Mouse (Mus musculus): Measurements from ENCODE around the gene Plekhg4. TPM values are rescaled to one million over a fixed set of nuclear protein-coding genes. Genes with fewer than 3 reads are reported as not detected.
A peak's percentile ranks its signal among the peaks of the same experiment; 100 is the strongest.

Gene Plekhg4
- polyA plus RNA-seq, 1 experiment from 2014 or later: 0.33 TPM

DNA sequence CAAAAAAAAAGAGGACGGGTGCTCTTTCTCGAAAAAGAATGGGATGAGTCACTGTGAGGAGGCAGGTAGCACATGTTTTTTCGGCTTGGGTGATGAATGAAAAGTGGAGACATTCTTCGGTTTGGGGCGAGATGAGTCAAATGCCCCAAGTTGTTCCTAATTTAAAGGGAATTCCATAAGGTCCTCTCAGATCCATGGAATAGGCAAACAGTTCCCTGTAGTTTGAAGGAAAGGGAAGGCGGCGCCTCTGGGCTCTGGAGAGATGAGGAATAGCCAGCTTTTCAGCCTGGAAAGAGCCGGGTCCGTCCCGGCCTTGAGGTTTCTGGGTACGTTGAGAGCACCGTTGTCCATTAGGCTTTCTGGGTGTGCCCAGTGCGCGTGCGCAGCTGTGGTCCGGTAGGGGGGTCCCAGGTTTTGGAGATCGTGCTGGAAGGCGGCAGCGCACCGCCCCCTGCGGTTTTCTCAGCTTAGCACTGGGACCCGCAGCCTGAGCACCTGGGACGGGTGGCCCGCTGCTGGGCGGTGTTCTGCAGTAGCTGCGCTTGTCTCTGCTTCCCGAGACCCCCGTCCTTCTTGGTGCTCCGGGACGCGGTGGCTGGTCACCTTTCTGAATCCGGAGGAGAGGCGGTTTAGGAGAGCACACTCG, 24.5 kb upstream of the Plekhg4 start, which contains the start of gene Slc9a5:
Gene Slc9a5, plus strand, starts transcription at position 394 of the 646 bp plus-strand sequence.
- Histone ChIP-seq H3K9me3 (replicated peaks; ENCODE audit: low read length) (no peaks in the 10 kb centered on the region), H3K4me1 (replicated peaks; ENCODE audit: insufficient read depth, low read length) (peaks cover 21% of the 10 kb centered on the region; the same call in 1 of the 2 replicates), H3K9ac (ENCODE audit: low read depth, low read length) (peak within 1 kb of the TSS; percentile 74), H3K4me2 (ENCODE audit: low read length) (peak within 1 kb of the TSS; percentile 90), H3K36me3 (ENCODE audit: insufficient read depth, low read length) (no peaks in the 10 kb centered on the region), H3K27ac (peak within 1 kb of the TSS; percentile 88), H3K4me3 (replicated peaks; ENCODE audit: low read depth, low read length) (peak within 1 kb of the TSS; percentile 73), H3K27me3 (ENCODE audit: insufficient read depth, low read length) (no peaks in the 10 kb centered on the region)
- DNase-seq (ENCODE audit: low spot score): peak; percentile 70
- peak; percentile 39 for TF ChIP-seq CTCF (IDR thresholded peaks at IDR 0.05; ENCODE audit: low read depth)
- ATAC-seq (replicated peaks; ENCODE audit: low FRiP score, low read depth): no peak
- WGBS: under 1% methylated on average over 34 of the region's 34 CpGs

DNA sequence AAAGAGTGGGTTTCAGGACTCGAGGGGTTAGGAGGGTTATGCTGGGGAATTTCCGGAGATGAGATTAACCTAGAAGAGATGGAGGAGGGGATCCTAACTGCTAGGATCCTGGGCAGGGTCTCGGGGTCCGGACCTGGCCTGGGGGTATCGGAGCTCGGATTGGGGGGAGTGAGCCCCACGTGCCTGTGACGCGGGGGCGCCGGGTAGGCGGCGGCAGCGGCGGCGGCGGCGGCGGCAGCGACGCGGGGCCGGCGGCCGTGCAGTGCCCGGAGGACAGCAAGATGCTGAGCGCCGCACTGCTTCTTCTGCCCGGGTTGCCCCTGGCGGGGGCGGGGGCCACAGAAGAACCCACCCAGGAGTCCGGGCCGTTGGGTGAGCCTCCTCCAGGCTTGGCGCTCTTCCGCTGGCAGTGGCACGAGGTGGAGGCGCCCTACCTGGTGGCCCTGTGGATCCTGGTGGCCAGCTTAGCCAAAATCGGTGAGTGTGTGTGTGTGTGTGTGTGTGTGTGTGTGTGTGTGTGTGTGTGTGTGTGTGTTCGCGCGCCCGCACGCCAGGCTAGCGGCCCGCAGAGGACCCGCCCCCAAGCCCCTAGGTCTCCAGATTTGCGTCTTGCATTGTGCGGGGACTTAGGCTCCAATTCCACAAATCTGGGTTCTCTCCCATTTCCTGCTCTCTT, 23.8 kb upstream of the Plekhg4 start:
- Histone ChIP-seq H3K4me3 (replicated peaks; ENCODE audit: low read depth, low read length) (peak overlapping the region; percentile 73), H3K27ac (no peak overlapping the region), H3K4me1 (replicated peaks; ENCODE audit: insufficient read depth, low read length) (peaks cover 21% of the 10 kb centered on the region; the same call in 1 of the 2 replicates), H3K36me3 (ENCODE audit: insufficient read depth, low read length) (no peaks in the 10 kb centered on the region), H3K9me3 (replicated peaks; ENCODE audit: low read length) (no peaks in the 10 kb centered on the region), H3K4me2 (ENCODE audit: low read length) (peak overlapping the region; percentile 90), H3K27me3 (ENCODE audit: insufficient read depth, low read length) (no peaks in the 10 kb centered on the region), H3K9ac (ENCODE audit: low read depth, low read length) (peak overlapping the region; percentile 59)
- WGBS: 4% methylated on average over 25 of the region's 48 CpGs
- no peak for TF ChIP-seq CTCF (IDR thresholded peaks at IDR 0.05; ENCODE audit: low read depth)
- ATAC-seq (replicated peaks; ENCODE audit: low FRiP score, low read depth) (no peak), DNase-seq (ENCODE audit: low spot score) (no peak)

DNA sequence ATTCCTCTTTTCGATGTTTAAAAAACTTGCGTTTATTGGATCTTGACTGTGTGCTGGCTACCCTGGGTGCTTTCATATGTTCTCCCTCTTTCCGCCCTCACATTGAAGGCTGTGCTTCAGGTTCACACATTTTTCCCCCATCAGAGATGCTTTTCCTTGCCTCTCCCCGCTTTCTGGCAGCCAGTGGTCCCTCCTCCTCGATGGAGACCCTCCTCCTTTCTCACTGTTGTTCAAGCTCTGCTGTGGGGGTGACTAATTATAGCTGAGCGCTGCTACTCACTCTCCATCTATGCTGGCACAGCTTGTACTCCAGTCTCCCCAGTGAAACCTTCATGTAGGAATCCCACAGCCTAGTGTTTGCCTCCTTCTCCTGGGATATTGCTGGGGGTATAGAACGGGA, 22.9 kb upstream of the Plekhg4 start:
- Histone ChIP-seq H3K27ac (no peak overlapping the region), H3K9ac (ENCODE audit: low read depth, low read length) (no peak overlapping the region), H3K9me3 (replicated peaks; ENCODE audit: low read length) (no peaks in the 10 kb centered on the region), H3K4me1 (replicated peaks; ENCODE audit: insufficient read depth, low read length) (peaks cover 24% of the 10 kb centered on the region; the same call in 1 of the 2 replicates), H3K36me3 (ENCODE audit: insufficient read depth, low read length) (no peaks in the 10 kb centered on the region), H3K4me2 (ENCODE audit: low read length) (no peak overlapping the region; the same call in 1 of the 2 replicates), H3K27me3 (ENCODE audit: insufficient read depth, low read length) (no peaks in the 10 kb centered on the region), H3K4me3 (replicated peaks; ENCODE audit: low read depth, low read length) (no peak overlapping the region)
- ATAC-seq (replicated peaks; ENCODE audit: low FRiP score, low read depth) (no peak), DNase-seq (ENCODE audit: low spot score) (no peak)
- 51% methylated on average over 7 of the region's 7 CpGs for WGBS
- TF ChIP-seq CTCF (IDR thresholded peaks at IDR 0.05; ENCODE audit: low read depth): no peak

DNA sequence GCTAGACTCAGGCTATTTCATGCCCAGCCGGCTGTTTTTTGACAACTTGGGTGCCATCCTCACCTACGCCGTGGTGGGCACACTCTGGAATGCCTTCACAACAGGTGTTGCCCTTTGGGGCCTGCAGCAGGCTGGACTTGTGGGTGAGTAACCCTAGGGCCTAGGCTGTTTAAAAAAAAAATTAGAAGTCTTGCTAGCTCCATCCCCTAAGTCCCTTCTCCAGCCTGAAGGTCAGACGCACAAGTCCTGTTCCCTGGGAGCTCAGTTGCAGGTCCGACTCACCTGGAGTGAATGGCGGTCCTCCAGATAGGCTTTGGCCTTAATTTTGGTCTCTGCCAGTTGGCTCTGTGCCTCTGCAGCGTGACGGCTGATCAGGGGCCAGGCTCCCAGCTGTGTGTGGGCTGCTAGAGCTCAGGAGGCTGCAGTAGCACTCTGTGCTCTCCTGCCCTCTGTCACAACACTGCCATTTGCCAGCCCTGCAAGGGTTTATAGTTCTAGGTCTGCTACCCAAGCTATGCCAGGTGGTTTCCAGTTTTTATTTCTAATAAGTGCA, 19.4 kb upstream of the Plekhg4 start:
- 71% methylated on average over 8 of the region's 8 CpGs for WGBS
- no peak for ATAC-seq (replicated peaks; ENCODE audit: low FRiP score, low read depth)
- Histone ChIP-seq H3K4me1 (replicated peaks; ENCODE audit: insufficient read depth, low read length) (peaks cover 9% of the 10 kb centered on the region; the same call in 1 of the 2 replicates), H3K27ac (no peak overlapping the region), H3K9ac (ENCODE audit: low read depth, low read length) (no peak overlapping the region), H3K27me3 (ENCODE audit: insufficient read depth, low read length) (no peaks in the 10 kb centered on the region), H3K4me3 (replicated peaks; ENCODE audit: low read depth, low read length) (no peak overlapping the region), H3K9me3 (replicated peaks; ENCODE audit: low read length) (no peaks in the 10 kb centered on the region), H3K36me3 (ENCODE audit: insufficient read depth, low read length) (no peaks in the 10 kb centered on the region), H3K4me2 (ENCODE audit: low read length) (no peak overlapping the region)
- DNase-seq (ENCODE audit: low spot score): no peak
- no peak for TF ChIP-seq CTCF (IDR thresholded peaks at IDR 0.05; ENCODE audit: low read depth)

DNA sequence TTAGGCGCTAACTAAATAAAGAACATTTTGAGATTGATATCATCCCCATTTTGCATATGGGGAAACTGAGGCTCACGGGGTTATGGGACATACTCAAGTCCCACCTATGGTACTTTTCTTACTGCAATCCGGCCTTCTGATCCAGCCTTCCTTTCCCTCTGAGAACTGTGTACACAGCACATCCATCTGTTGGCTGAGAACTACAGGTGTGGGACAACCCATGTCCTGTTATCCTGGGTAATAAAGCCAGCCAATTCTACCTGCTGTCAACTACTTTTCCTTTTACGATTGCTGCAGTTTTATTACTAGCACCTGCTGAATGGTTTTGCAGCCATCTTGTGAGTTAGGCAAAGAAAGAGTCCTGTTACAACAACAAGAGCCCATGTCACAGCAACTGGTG, 18.5 kb upstream of the Plekhg4 start:
- H3K4me1 ChIP-seq (replicated peaks; ENCODE audit: insufficient read depth, low read length): peaks cover 9% of the 10 kb centered on the region; the same call in 1 of the 2 replicates
- no peak for TF ChIP-seq CTCF (IDR thresholded peaks at IDR 0.05; ENCODE audit: low read depth)
- H3K27ac ChIP-seq: no peak overlapping the region
- no peaks in the 10 kb centered on the region for H3K27me3 ChIP-seq (ENCODE audit: insufficient read depth, low read length)
- no peak overlapping the region for H3K4me3 ChIP-seq (replicated peaks; ENCODE audit: low read depth, low read length)
- WGBS: 92% methylated on average over 4 of the region's 4 CpGs
- no peaks in the 10 kb centered on the region for H3K9me3 ChIP-seq (replicated peaks; ENCODE audit: low read length)
- H3K9ac ChIP-seq (ENCODE audit: low read depth, low read length): no peak overlapping the region
- H3K36me3 ChIP-seq (ENCODE audit: insufficient read depth, low read length): no peaks in the 10 kb centered on the region
- H3K4me2 ChIP-seq (ENCODE audit: low read length): no peak overlapping the region
- DNase-seq (ENCODE audit: low spot score) (no peak), ATAC-seq (replicated peaks; ENCODE audit: low FRiP score, low read depth) (no peak)

DNA sequence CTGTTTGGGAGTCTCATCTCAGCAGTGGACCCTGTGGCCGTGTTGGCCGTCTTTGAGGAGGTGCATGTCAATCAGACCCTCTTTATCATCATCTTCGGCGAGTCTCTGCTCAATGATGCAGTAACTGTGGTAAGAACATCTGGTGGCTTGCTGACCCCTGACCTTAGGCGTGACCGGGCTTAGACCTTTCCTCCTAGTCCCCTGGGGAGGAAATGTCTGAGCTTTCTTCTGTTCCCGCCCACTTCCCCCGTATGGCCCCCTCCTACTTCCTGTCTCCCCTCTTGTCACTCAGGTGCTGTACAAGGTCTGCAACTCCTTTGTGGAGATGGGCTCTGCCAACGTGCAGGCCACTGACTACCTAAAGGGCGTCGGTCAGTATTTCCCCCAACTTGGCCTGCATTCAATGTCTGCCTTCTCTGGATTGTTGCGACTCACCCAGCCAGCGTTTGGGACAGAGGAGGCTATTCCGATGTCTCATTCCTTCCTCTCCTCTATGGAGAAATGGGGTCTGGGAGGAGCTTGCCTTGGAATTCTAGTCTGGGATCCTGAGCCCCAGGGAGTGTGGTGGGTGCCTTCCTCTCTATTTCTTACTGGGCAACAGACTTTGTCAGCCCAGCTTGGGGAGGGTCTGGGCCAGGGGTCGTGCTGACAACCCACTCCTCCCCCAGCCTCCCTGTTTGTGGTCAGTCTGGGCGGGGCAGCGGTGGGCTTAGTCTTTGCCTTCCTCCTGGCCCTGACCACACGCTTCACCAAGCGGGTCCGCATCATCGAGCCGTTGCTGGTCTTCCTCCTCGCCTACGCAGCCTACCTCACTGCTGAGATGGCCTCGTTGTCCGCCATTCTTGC, 17.7 kb upstream of the Plekhg4 start:
- Histone ChIP-seq H3K27me3 (ENCODE audit: insufficient read depth, low read length) (no peaks in the 10 kb centered on the region), H3K27ac (no peak overlapping the region), H3K9me3 (replicated peaks; ENCODE audit: low read length) (no peaks in the 10 kb centered on the region), H3K4me1 (replicated peaks; ENCODE audit: insufficient read depth, low read length) (peaks cover 9% of the 10 kb centered on the region; the same call in 1 of the 2 replicates), H3K9ac (ENCODE audit: low read depth, low read length) (no peak overlapping the region), H3K36me3 (ENCODE audit: insufficient read depth, low read length) (no peaks in the 10 kb centered on the region), H3K4me2 (ENCODE audit: low read length) (no peak overlapping the region), H3K4me3 (replicated peaks; ENCODE audit: low read depth, low read length) (no peak overlapping the region)
- 56% methylated on average over 26 of the region's 26 CpGs for WGBS
- TF ChIP-seq CTCF (IDR thresholded peaks at IDR 0.05; ENCODE audit: low read depth): no peak
- no peak for ATAC-seq (replicated peaks; ENCODE audit: low FRiP score, low read depth)
- DNase-seq (ENCODE audit: low spot score): no peak
